Mouse (Mus musculus) heart, adult 2 months (tissue): ENCODE results near the gene Adam11.

Experiments
- CTCF ChIP-seq: fragments of 200-600 bp; IDR thresholded peaks from 2 replicates; pipeline ENCODE4 v1.8.1; 2022; ENCODE audit warnings: antibody characterized with exemption, mild to moderate bottlenecking, moderate library complexity
- POLR2A ChIP-seq: fragments of 200-500 bp; IDR thresholded peaks from 2 replicates; pipeline ENCODE4 v1.6.1; 2011; ENCODE audit warnings: mild to moderate bottlenecking, low read depth, low read length, control low read depth; ENCODE audit not compliant: insufficient read depth

GRCm38 (mm10) chr11:102819021-102819782, 58.0 kb downstream of the Adam11 start, which contains the start of gene Gjc1:
- 0 out of 2 replicates have a peak, but pooled peaks have one; percentile 19 for TF ChIP-seq POLR2A
- TF ChIP-seq CTCF, result peak; percentile 50
